Comparison of ENCODE assay signal across 8 mouse cellular contexts in genomic region chr15:99391975-99392374, GRCm38 (mm10). TPM values are rescaled to one million over a fixed set of nuclear protein-coding genes. Genes with fewer than 3 reads are reported as not detected.
A peak's percentile ranks its signal among the peaks of the same experiment; 100 is the strongest.
DNase-seq lines count a peak whose midpoint lies in the region; ATAC-seq lines count a peak whose summit lies in the region.

No protein-coding gene starts in this region.

- peaks cover 18% of the 10 kb centered on the region for H3K4me1 ChIP-seq in intestine, embryonic 14.5 days (replicated peaks; ENCODE audit: control insufficient read depth, insufficient read depth, low read length)
- H3K4me1 ChIP-seq in liver, embryonic 15.5 days (replicated peaks): peaks cover 52% of the 10 kb centered on the region

- H3K27ac ChIP-seq in intestine, embryonic 14.5 days (ENCODE audit: low read depth): no peak overlapping the region
- H3K27ac ChIP-seq in liver, embryonic 15.5 days (replicated peaks): peak overlapping the region; percentile 75

- peak overlapping the region; percentile 87; the same call in 1 of the 2 replicates for H3K4me3 ChIP-seq in intestine, embryonic 14.5 days (ENCODE audit: low read depth, low read length)
- H3K4me3 ChIP-seq in liver, embryonic 15.5 days (replicated peaks): peak overlapping the region; percentile 79

- 86% methylated on average over 6 of the region's 6 CpGs for WGBS in intestine, embryonic 14.5 days
- WGBS in liver, embryonic 15.5 days (ENCODE audit: insufficient replicate concordance): 61% methylated on average over 6 of the region's 6 CpGs

- H3K9ac ChIP-seq in intestine, embryonic 14.5 days (ENCODE audit: low read length): no peak overlapping the region
- H3K9ac ChIP-seq in liver, embryonic 15.5 days: peak overlapping the region; percentile 43; the same call in 1 of the 2 replicates

- peak; percentile 64 for DNase-seq in adrenal gland, postnatal 10 days
- DNase-seq in adrenal gland, adult 2 months: no peak
- DNase-seq in adipocyte (ENCODE audit: low spot score): peak; percentile 59
- no peak for DNase-seq in intestine, embryonic 14.5 days (ENCODE audit: low spot score)
- no peak for DNase-seq in spleen, postnatal 10 days (ENCODE audit: low spot score in 2 of 2)
- no peak for DNase-seq in thymus, postnatal 36 days
- DNase-seq in ovary, adult 18-20 months (ENCODE audit: low spot score): no peak

- H3K36me3 ChIP-seq in intestine, embryonic 14.5 days (ENCODE audit: control insufficient read depth, insufficient read depth, low read length): no peaks in the 10 kb centered on the region
- H3K36me3 ChIP-seq in liver, embryonic 15.5 days (replicated peaks): no peaks in the 10 kb centered on the region

- H3K4me2 ChIP-seq in intestine, embryonic 14.5 days (ENCODE audit: low read length): peak overlapping the region; percentile 83
- peak overlapping the region; percentile 88 for H3K4me2 ChIP-seq in liver, embryonic 15.5 days

- no peaks in the 10 kb centered on the region for H3K27me3 ChIP-seq in intestine, embryonic 14.5 days (replicated peaks; ENCODE audit: control insufficient read depth, insufficient read depth, low read length)
- H3K27me3 ChIP-seq in liver, embryonic 15.5 days: no peaks in the 10 kb centered on the region

- no peaks in the 10 kb centered on the region for H3K9me3 ChIP-seq in intestine, embryonic 14.5 days (ENCODE audit: control insufficient read depth, low read length)
- H3K9me3 ChIP-seq in liver, embryonic 15.5 days (replicated peaks): no peaks in the 10 kb centered on the region

- no peak for ATAC-seq in intestine, embryonic 14.5 days (replicated peaks; ENCODE audit: low FRiP score, low TSS enrichment, low read depth)
- no peak for ATAC-seq in liver, embryonic 15.5 days (ENCODE audit: insufficient read depth)

RNA-seq across cellular contexts. Expression of gene Tmbim6, which starts 0.7 kb away (rescaled TPM):
- total RNA-seq in adrenal gland, postnatal 10 days (2021): 100 to 1,000 TPM; 581 to 642 TPM
- total RNA-seq in adrenal gland, adult 2 months (2021): 100 to 1,000 TPM; 549 to 716 TPM
- polyA plus RNA-seq in adrenal gland, adult 2 months (2012; rRNA removed): 1,176 and 1,311 TPM in 2 replicates
- polyA plus RNA-seq in intestine, embryonic 14.5 days (2014; fragmentation: Nextera tagmentation; extraction: Ambion mirVana): 368 and 370 TPM in 2 replicates
- polyA plus RNA-seq in liver, embryonic 15.5 days (2015; fragmentation: Nextera tagmentation; extraction: Ambion mirVana): 278 and 304 TPM in 2 replicates

RNA-seq across cellular contexts. Expression of gene Fmnl3, which starts 21.7 kb away (rescaled TPM):
- 10 to 100 TPM; 27.6 to 31.7 TPM for total RNA-seq in adrenal gland, postnatal 10 days (2021)
- 10 to 100 TPM; 13.9 to 23.6 TPM for total RNA-seq in adrenal gland, adult 2 months (2021)
- 19.7 and 22.2 TPM in 2 replicates for polyA plus RNA-seq in adrenal gland, adult 2 months (2012; rRNA removed)
- 15.9 and 19.5 TPM in 2 replicates for polyA plus RNA-seq in intestine, embryonic 14.5 days (2014; fragmentation: Nextera tagmentation; extraction: Ambion mirVana)
- polyA plus RNA-seq in liver, embryonic 15.5 days (2015; fragmentation: Nextera tagmentation; extraction: Ambion mirVana): 3.5 and 3.8 TPM in 2 replicates

Comparison
In these comparisons a context has a peak if more than half of its experiments do, and no peak if none do; other contexts are left out.
1. DNase-seq: peak in adrenal gland, postnatal 10 days (single experiment) and adipocyte (single experiment); none in adrenal gland, adult 2 months (single experiment), intestine, embryonic 14.5 days (single experiment), spleen, postnatal 10 days (0 of 2), thymus, postnatal 36 days (0 of 2) and ovary, adult 18-20 months (single experiment).